Mouse (Mus musculus) c-Kit-positive CD71-positive TER-119-positive erythroid progenitor cells, embryonic 14.5 days (primary cell): ENCODE data around the gene Pdilt.

Experiments used
- DNase-seq: peaks from one replicate; pipeline ENCODE4 v3.0.0-alpha.2; 2013; ENCODE audit warnings: low spot score

Pdilt gene

GRCm38 (mm10) chr7:119511143-119511542 is 12.1 kb downstream of the Pdilt start:
- DNase-seq, result no peak

GRCm38 (mm10) chr7:119490041-119490780 is 33.1 kb downstream of the Pdilt start:
- no peak for DNase-seq

GRCm38 (mm10) chr7:119486683-119487082 is 36.6 kb downstream of the Pdilt start:
- no peak for DNase-seq

GRCm38 (mm10) chr7:119484154-119484553 is 39.1 kb downstream of the Pdilt start:
- DNase-seq, result no peak

GRCm38 (mm10) chr7:119479256-119479655 is 44.0 kb downstream of the Pdilt start, which contains the start of gene Umod:
TSS of gene Umod (minus strand) at chr7:119479282.
- DNase-seq, result no peak

- DNase-seq, result no peak
Observed at GRCm38 (mm10) chr7:119476500-119477389, 46.5 kb downstream of the Pdilt start.

GRCm38 (mm10) chr7:119459185-119459584 is 64.1 kb downstream of the Pdilt start, which contains the start of gene Gp2:
TSS of gene Gp2 (minus strand) at chr7:119459285.
- DNase-seq, result no peak

- DNase-seq, result no peak
Observed at GRCm38 (mm10) chr7:119454192-119454591, 69.1 kb downstream of the Pdilt start.

- no peak for DNase-seq
Observed at GRCm38 (mm10) chr7:119443849-119444248, 79.4 kb downstream of the Pdilt start.

DNA sequence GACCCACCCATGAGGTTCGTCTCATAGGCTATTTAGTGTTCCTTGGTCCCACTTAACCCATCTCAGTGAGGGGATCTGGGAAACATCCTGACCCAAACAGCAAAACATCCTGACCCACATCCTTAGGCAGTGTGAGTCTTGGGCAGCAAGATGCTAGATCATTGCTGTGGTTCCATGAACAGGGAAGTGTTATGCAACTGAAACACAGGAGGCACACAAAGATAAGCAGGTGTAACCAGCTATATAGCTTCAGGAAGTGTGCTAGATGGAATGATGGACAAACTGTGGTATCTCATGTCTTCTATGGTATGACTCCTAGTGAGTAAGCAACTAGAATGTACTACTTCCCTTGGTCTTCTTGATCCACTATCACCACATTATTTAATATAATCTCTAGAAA is 81.4 kb downstream of the Pdilt start:
- no peak for DNase-seq
